Mouse (Mus musculus) forebrain, embryonic 14.5 days (tissue): ENCODE measurements around the gene Dbx1. TPM values are rescaled to one million over a fixed set of nuclear protein-coding genes. Genes with fewer than 3 reads are reported as not detected.

Source experiments
- ATAC-seq: fragments of 200-750 bp; cut with Nextera tagmentation; 2 replicates; pipeline ENCODE4 v1.8.0; 2017; ENCODE audit warnings: mild to moderate bottlenecking, moderate library complexity
- DNase-seq: peaks from one replicate; pipeline ENCODE4 v3.0.0-alpha.2; 2015; ENCODE audit warnings: low spot score
- H3K27ac ChIP-seq: fragments of 300-500 bp; sonication (generic); 2 replicates; pipeline ENCODE4 v1.5.1; 2014; ENCODE audit warnings: low read depth, mild to moderate bottlenecking, control low read depth, low read length, moderate library complexity
- H3K27me3 ChIP-seq: fragments of 300-500 bp; sonication (generic); replicated peaks from 2 replicates; pipeline ENCODE4 v1.6.1; 2014; ENCODE audit warnings: low read length, control low read depth, mixed read lengths; ENCODE audit not compliant: control insufficient read depth, insufficient read depth
- H3K36me3 ChIP-seq: fragments of 300-500 bp; sonication (generic); 2 replicates; pipeline ENCODE4 v1.6.1; 2014; ENCODE audit warnings: low read length, control low read depth; ENCODE audit not compliant: control insufficient read depth, insufficient read depth
- H3K4me1 ChIP-seq: fragments of 300-500 bp; sonication (generic); 2 replicates; pipeline ENCODE4 v1.6.1; 2014; ENCODE audit warnings: antibody characterized with exemption, low read length, control low read depth; ENCODE audit not compliant: control insufficient read depth, insufficient read depth
- H3K4me2 ChIP-seq: fragments of 300-500 bp; sonication (generic); 2 replicates; pipeline ENCODE4 v1.6.1; 2014; ENCODE audit warnings: mild to moderate bottlenecking, control low read depth, low read length
- H3K4me3 ChIP-seq: fragments of 300-500 bp; sonication (generic); 2 replicates; pipeline ENCODE4 v1.5.1; 2014; ENCODE audit warnings: low read depth, low read length, control low read depth
- H3K9ac ChIP-seq: fragments of 300-500 bp; sonication (generic); 2 replicates; pipeline ENCODE4 v1.6.1; 2014; ENCODE audit warnings: mild to moderate bottlenecking, low read length, control low read depth, moderate library complexity
- H3K9me3 ChIP-seq: fragments of 300-500 bp; sonication (generic); replicated peaks from 2 replicates; pipeline ENCODE4 v1.6.1; 2016; ENCODE audit warnings: low read length, control low read depth, mixed read lengths; ENCODE audit not compliant: control insufficient read depth
- WGBS: fragments of 180-500 bp; shearing (Covaris S2); extraction: QIAGEN DNeasy Blood & Tissue Kit; methylation state at CpG from one replicate; pipeline ENCODE4 v1.1.7; 2014; 5-methylcytosine and 5-hydroxymethylcytosine counted together
- polyA plus RNA-seq: library from polyadenylated mRNA; unstranded; fragments of >200 nt; fragmentation: Nextera tagmentation; extraction: Ambion mirVana; gene quantifications from 2 replicates; pipeline ENCODE4 v1.2.1, GENCODE M21; 2014

Dbx1 gene
- polyA plus RNA-seq, 1 experiment from 2014 or later: 3.8 TPM

DNA sequence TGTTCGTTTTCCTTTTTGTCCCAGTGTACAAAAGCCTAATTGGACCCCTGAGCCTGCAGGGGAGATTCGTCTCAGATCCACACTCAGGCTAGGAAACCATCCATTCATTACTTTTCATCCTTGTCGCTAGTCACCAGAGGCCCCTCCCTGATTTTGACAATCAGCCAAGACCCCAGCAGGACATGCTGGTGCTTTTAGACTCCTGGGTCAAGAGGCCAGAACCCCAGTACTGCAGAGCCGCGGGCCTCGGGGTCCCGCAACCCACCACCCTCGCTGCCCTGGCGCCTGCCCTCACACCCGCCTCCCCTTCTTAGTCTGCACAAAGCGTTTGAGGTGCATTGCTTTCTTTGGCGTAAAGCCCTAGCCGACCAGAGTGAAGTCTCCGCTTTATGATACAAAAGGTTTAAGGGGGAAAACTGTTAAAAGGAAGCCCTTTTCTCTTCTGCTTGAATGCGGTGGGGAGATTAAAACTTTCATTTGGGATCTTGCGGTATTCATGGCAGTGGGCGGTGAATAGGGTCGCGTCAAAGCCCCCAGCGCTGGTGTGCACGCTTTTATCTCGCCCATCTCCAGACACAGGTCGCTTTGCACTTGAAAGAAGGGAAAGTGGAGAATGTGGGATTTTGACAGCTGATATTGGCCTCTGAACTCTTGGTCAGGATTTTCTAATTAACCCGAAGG is 25.3 kb upstream of the Dbx1 start:
- H3K36me3 ChIP-seq: no peaks in the 10 kb centered on the region
- no peak overlapping the region for H3K4me3 ChIP-seq
- WGBS: under 1% methylated on average over 24 of the region's 24 CpGs
- H3K9me3 ChIP-seq: no peaks in the 10 kb centered on the region
- H3K27me3 ChIP-seq: peaks cover 27% of the 10 kb centered on the region; the same call in 1 of the 2 replicates
- ATAC-seq (peak; percentile 69), DNase-seq (peak; percentile 48)
- H3K4me1 ChIP-seq: no peaks in the 10 kb centered on the region; the same call in 1 of the 2 replicates
- H3K4me2 ChIP-seq: peak overlapping the region; percentile 12; the same call in 1 of the 2 replicates
- no peak overlapping the region for H3K27ac ChIP-seq
- no peak overlapping the region for H3K9ac ChIP-seq

DNA sequence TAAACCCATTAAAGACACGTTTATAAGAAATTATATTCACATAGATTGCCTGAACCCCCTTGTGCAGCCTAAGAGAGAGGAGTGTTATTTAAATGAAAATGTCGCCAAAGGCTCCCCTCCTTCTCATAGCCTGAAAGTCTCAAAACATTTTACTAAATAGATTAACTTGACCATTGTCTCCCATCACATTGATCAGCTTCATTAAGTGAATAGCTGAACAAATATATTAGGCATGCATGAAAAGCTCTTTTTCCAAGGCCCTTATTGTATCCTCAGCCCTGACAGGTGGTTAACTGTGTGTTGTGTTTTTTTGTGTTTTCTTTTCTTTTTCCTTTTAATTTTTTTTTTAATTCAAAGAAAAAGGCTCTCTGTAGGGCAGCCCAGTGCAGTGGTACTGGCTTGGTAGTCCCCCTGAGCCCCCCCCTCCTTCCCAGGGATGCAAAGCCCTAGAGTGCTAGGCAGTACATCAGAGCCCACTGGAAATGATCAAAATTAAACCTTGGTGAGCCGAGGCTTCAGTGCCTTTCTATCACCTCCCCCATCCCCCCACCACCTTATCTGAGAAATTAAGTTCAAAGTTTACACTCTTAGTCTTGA is 4.2 kb upstream of the Dbx1 start:
- H3K27me3 ChIP-seq: peaks cover 57% of the 10 kb centered on the region
- no peaks in the 10 kb centered on the region for H3K9me3 ChIP-seq
- DNase-seq: peak; percentile 72
- ATAC-seq: peak; percentile 51
- no peak overlapping the region for H3K4me3 ChIP-seq
- H3K9ac ChIP-seq: no peak overlapping the region
- no peak overlapping the region for H3K4me2 ChIP-seq
- no peak overlapping the region for H3K27ac ChIP-seq
- no peaks in the 10 kb centered on the region for H3K36me3 ChIP-seq
- peaks cover 9% of the 10 kb centered on the region; the same call in 1 of the 2 replicates for H3K4me1 ChIP-seq
- 3% methylated on average over 3 of the region's 3 CpGs for WGBS

DNA sequence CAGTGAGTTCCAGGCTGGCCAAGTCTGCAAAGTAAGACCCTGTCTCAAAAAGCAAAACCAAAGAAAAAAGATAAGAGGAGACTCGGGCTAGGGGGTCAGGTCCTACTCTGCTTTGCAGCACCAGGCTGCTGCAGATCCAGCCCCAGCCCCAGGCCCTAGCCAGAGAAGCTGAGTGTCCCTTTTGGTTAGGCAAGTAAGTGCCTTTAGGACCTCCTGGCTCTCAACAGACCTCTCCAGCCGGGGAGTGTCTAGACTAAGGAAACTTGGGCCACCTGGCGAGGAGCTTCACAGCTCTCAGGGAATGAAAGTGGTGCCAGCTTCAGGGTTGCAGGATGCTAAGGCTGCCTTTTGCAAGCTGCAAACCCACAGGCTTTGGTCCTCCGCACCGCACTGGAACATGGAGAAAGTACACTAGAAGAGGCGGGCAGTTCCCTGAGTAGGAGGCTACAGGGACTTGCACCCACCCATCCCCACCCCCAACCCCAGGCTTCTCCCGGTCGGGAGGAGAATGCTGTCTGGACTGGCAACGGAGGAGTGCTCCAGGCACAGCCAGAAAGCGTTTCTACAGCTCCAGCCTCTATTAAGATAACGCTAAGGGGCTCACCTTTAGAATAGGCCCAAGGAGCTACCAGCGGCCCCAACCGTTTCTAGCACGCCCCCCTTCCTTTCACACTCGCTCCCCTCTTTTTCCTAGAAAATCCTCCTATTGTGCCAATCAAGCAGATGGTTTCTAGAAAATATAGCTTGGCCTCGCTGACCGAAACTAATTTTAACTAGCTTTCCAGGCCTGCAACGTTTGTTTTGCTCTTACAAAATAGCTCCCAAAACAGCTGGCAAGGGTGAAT is 3.4 kb upstream of the Dbx1 start:
- peaks cover 64% of the 10 kb centered on the region for H3K27me3 ChIP-seq
- ATAC-seq: peak; percentile 19; the same call in 1 of the 2 replicates
- DNase-seq: peak; percentile 1
- 2% methylated on average over 18 of the region's 18 CpGs for WGBS
- no peak overlapping the region for H3K9ac ChIP-seq
- H3K36me3 ChIP-seq: no peaks in the 10 kb centered on the region
- H3K4me3 ChIP-seq: no peak overlapping the region
- H3K27ac ChIP-seq: no peak overlapping the region
- H3K4me1 ChIP-seq: peaks cover 13% of the 10 kb centered on the region
- no peaks in the 10 kb centered on the region for H3K9me3 ChIP-seq
- no peak overlapping the region for H3K4me2 ChIP-seq

DNA sequence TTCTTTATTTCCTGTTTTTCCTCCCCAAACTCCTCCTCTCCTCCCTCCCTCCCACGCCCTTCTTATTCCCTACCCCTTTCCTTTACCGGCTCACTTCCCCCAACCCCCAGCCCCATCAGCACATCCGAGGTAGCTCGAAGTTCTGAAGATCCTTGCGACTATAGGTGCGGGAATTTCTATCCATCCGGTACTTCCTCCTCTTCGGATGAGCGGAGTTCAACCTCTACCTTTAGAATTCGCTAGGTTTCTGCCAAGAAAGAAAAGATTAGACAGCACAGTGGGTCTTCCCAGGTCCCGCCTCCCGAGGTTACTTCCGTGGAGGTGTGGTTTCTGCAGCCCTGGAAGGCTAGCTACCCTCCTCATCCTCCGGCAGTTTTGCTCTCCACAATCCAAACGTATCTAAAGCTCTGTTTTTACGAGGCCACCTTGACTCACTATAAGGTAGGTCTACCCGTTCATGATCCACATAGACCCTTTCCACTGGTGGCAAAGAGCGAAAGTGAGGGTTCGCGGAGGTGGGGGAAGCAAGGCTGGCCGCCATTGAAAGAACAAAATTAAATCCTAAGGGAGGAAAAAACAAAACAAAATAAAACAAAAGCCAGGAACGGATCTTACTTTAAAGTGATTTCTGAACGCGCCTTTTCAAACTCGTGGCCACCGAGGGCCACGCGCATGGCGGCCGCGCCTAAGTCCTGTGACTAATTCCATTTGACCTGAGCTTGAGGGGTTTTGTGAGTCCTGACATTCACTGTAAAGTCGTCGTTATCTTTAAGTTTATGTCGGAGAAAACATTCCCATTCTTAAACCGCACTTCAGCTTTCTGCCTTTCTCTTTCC is 2.5 kb upstream of the Dbx1 start:
- Histone ChIP-seq H3K4me1 (peaks cover 18% of the 10 kb centered on the region), H3K9ac (no peak overlapping the region), H3K9me3 (no peaks in the 10 kb centered on the region), H3K4me3 (no peak overlapping the region), H3K36me3 (no peaks in the 10 kb centered on the region), H3K4me2 (no peak overlapping the region), H3K27ac (no peak overlapping the region), H3K27me3 (peaks cover 68% of the 10 kb centered on the region)
- ATAC-seq (no peak), DNase-seq (peak; percentile 2)
- WGBS: 1% methylated on average over 35 of the region's 35 CpGs

DNA sequence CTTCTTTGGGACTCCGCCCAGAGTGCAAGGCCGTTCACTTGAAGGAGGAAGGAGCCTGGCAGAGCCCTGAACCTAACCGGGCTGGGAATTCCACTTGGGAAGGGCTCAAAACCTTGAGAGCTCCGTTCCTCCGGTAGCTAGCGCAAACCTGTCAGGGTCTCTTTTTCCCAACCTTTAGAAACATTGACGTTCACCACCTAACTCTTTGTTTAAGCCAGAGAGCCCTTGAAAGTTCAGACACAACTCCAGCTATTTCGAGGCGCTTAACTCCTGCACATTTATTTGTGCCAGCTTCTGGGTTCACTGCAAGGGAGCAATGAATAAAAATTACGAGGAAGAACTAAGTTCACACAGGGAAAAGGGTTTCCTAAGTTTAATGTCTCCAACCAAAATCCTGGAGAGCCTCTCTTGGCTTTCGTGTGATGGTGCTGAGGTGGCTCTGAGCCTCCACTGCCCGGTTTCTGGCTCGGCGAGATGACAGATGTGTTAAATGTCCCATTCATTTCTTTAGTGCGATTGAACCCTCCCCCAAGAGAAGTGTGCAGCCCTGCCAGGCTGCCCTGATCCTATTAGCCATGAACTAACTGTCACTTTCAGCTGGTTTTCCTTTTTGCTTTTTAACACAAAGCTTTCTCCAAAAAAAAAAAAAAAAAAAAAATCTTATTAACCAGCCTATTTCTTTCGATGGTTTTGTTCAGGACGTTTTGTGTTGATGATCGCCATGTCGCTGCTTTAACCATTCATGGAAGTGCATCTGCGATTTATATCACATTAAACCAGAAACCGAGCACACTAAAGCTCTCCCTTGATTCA is 1.4 kb upstream of the Dbx1 start:
- no peak for DNase-seq
- Histone ChIP-seq H3K4me2 (no peak overlapping the region), H3K9me3 (no peaks in the 10 kb centered on the region), H3K9ac (no peak overlapping the region), H3K4me1 (peaks cover 21% of the 10 kb centered on the region), H3K4me3 (no peak overlapping the region), H3K27ac (no peak overlapping the region), H3K36me3 (no peaks in the 10 kb centered on the region), H3K27me3 (peaks cover 78% of the 10 kb centered on the region)
- no peak for ATAC-seq
- under 1% methylated on average over 21 of the region's 21 CpGs for WGBS

DNA sequence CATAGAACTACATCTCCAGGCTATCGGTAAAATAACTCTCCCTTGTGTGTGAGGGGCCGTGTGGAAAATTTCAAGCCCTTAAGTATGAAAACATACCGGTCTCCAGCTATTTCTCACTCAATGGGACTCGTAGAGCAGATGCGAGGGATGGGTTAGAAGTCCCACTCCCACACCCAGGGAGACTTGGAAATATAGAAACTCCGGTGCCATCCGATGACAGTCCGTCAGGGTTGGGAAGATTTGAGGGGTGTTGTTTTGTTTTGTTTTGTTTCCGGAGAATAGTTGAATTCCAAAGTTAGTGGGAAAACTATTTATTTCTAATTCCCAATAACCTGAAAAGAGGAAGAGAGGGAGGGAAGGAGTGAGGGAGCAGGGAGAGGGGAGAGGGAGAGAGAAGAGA is 632 bp upstream of the Dbx1 start:
- no peak for DNase-seq
- H3K4me2 ChIP-seq: no peak overlapping the region
- no peaks in the 10 kb centered on the region for H3K9me3 ChIP-seq
- H3K9ac ChIP-seq: no peak overlapping the region
- peaks cover 80% of the 10 kb centered on the region for H3K27me3 ChIP-seq
- under 1% methylated on average over 9 of the region's 9 CpGs for WGBS
- H3K36me3 ChIP-seq: no peaks in the 10 kb centered on the region
- no peak overlapping the region for H3K4me3 ChIP-seq
- no peak overlapping the region for H3K27ac ChIP-seq
- H3K4me1 ChIP-seq: peaks cover 21% of the 10 kb centered on the region
- ATAC-seq: no peak

DNA sequence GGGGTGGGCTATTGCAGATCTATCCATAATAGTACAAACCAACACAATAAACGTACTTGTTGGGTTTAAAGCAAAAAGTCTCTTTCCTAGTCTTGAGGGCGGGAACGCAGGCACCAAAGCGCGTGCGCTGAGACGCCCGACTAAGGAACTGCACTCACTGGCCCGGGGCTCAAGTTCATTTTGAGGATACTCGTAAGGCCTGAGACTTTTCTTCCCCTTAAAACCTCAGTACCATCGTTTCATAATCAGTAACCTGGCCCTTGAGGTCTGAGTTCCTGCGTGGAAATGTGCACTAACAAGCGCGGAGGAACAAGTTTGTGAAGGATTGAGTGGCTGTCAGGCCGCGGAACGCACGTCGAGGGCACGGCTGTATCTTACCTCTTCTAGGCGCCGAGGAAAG is 678 bp downstream of the Dbx1 start:
- Histone ChIP-seq H3K27me3 (peaks cover 81% of the 10 kb centered on the region), H3K9ac (no peak overlapping the region), H3K27ac (no peak overlapping the region), H3K4me2 (no peak overlapping the region), H3K9me3 (no peaks in the 10 kb centered on the region), H3K36me3 (no peaks in the 10 kb centered on the region), H3K4me1 (peaks cover 20% of the 10 kb centered on the region), H3K4me3 (0 out of 2 replicates have a peak overlapping the region, but pooled peaks have one; percentile 6)
- under 1% methylated on average over 22 of the region's 22 CpGs for WGBS
- no peak for DNase-seq
- ATAC-seq: no peak
